Mouse (Mus musculus) CH12.LX (cell line): Measurements from ENCODE around the gene Ctla4. TPM values are rescaled to one million over a fixed set of nuclear protein-coding genes. Genes with fewer than 3 reads are reported as not detected.

Source experiments
- DNase-seq: peaks from one replicate; pipeline ENCODE4 v3.0.0-alpha.2; 2013; ENCODE audit errors: extremely low read depth
- H3K27ac ChIP-seq: 2 replicates; pipeline ENCODE4 v1.5.1; 2012; ENCODE audit warnings: low read depth, mild to moderate bottlenecking, control low read depth, moderate library complexity; ENCODE audit not compliant: insufficient read depth
- H3K27me3 ChIP-seq: replicated peaks from 2 replicates; pipeline ENCODE3; 2012; ENCODE audit warnings: inconsistent platforms
- H3K36me3 ChIP-seq, 2 experiments: replicated peaks in 1 of 2; 2 replicates each; pipeline versions ENCODE3 to v1.6.1; 2012; ENCODE audit warnings: inconsistent platforms in 1 of 2, low read length in 1 of 2, mild to moderate bottlenecking in 1 of 2, mixed read lengths in 1 of 2, moderate library complexity in 1 of 2; ENCODE audit not compliant: control insufficient read depth in 1 of 2, insufficient read depth in 1 of 2
- H3K4me1 ChIP-seq, 2 experiments: 2 replicates each; pipeline ENCODE4 v1.6.1; 2012; ENCODE audit warnings: inconsistent platforms in 1 of 2, moderate library complexity in 1 of 2; ENCODE audit not compliant: insufficient read depth in 2 of 2, control insufficient read depth in 1 of 2
- H3K4me2 ChIP-seq: 2 replicates; pipeline ENCODE4 v1.6.1; 2012; ENCODE audit warnings: low read depth, mild to moderate bottlenecking, control low read depth; ENCODE audit not compliant: poor library complexity, insufficient read depth, severe bottlenecking
- H3K4me3 ChIP-seq, 3 experiments: fragments of 150-350 bp in 1 of 3; sonication (generic) in 1 of 3; replicated peaks in 1 of 3; 2 replicates each; pipeline versions ENCODE3 to v1.5.1; 2011 to 2012; ENCODE audit warnings: low read depth in 2 of 3, low read length in 2 of 3, mild to moderate bottlenecking in 2 of 3, moderate library complexity in 2 of 3, control low read depth in 1 of 3, improper control_type of control experiment in 1 of 3, inconsistent platforms in 1 of 3, mixed read lengths in 1 of 3; ENCODE audit not compliant: poor library complexity in 1 of 3
- H3K79me2 ChIP-seq: replicated peaks from 2 replicates; pipeline ENCODE4 v1.6.1; 2012; ENCODE audit warnings: mild to moderate bottlenecking, moderate library complexity; ENCODE audit not compliant: control insufficient read depth, poor library complexity, insufficient read depth, severe bottlenecking; ENCODE audit errors: extremely low read depth
- H3K9ac ChIP-seq: 2 replicates; pipeline ENCODE4 v1.6.1; 2012; ENCODE audit warnings: low read depth, mild to moderate bottlenecking, control low read depth, moderate library complexity; ENCODE audit not compliant: insufficient read depth
- H3K9me3 ChIP-seq: replicated peaks from 2 replicates; pipeline ENCODE3; 2012; ENCODE audit warnings: low read length, inconsistent platforms, mixed read lengths
- BHLHE40 ChIP-seq: IDR thresholded peaks from 2 replicates; pipeline ENCODE4 v1.6.1; 2011; ENCODE audit warnings: mild to moderate bottlenecking, low read depth, low read length, improper control_type of control experiment
- CHD1 ChIP-seq: IDR thresholded peaks from 2 replicates; pipeline ENCODE4 v1.6.1; 2012; ENCODE audit warnings: low read depth, low read length, improper control_type of control experiment, inconsistent platforms
- CHD2 ChIP-seq: IDR thresholded peaks from 2 replicates; pipeline ENCODE4 v1.6.1; 2011; ENCODE audit warnings: low read length, improper control_type of control experiment
- E2F4 ChIP-seq: IDR thresholded peaks from 2 replicates; pipeline ENCODE4 v1.6.1; 2011; ENCODE audit warnings: low read depth, low read length, improper control_type of control experiment; ENCODE audit not compliant: insufficient replicate concordance
- ELF1 ChIP-seq: IDR thresholded peaks from 2 replicates; pipeline ENCODE4 v1.6.1; 2014; ENCODE audit warnings: low read depth, mild to moderate bottlenecking, inconsistent platforms, low read length, improper control_type of control experiment
- EP300 ChIP-seq: IDR thresholded peaks from 2 replicates; pipeline ENCODE4 v1.6.1; 2011; ENCODE audit warnings: low read length, improper control_type of control experiment
- ETS1 ChIP-seq: conservative IDR thresholded peaks from 2 replicates; pipeline ENCODE4 v1.6.1; 2012; ENCODE audit warnings: low read depth, mild to moderate bottlenecking, inconsistent platforms, low read length, improper control_type of control experiment, moderate library complexity
- GABPA ChIP-seq: IDR thresholded peaks from 2 replicates; pipeline ENCODE4 v1.6.1; 2012; ENCODE audit warnings: low read depth, low read length, improper control_type of control experiment, inconsistent platforms; ENCODE audit not compliant: insufficient replicate concordance
- HCFC1 ChIP-seq: IDR thresholded peaks from 2 replicates; pipeline ENCODE4 v1.6.1; 2012; ENCODE audit warnings: low read depth, mild to moderate bottlenecking, inconsistent platforms, low read length, improper control_type of control experiment
- IRF4 ChIP-seq: IDR thresholded peaks from 2 replicates; pipeline ENCODE4 v1.6.1; 2014; ENCODE audit warnings: low read depth, mild to moderate bottlenecking, inconsistent platforms, low read length, improper control_type of control experiment
- JUN ChIP-seq: IDR thresholded peaks from 2 replicates; pipeline ENCODE4 v1.6.1; 2011; ENCODE audit warnings: low read depth, mild to moderate bottlenecking, low read length, improper control_type of control experiment, moderate library complexity; ENCODE audit not compliant: insufficient read depth
- JUND ChIP-seq: conservative IDR thresholded peaks from 2 replicates; pipeline ENCODE4 v1.6.1; 2011; ENCODE audit warnings: low read depth, low read length, improper control_type of control experiment
- KAT2A ChIP-seq: IDR thresholded peaks from 2 replicates; pipeline ENCODE4 v1.6.1; 2012; ENCODE audit warnings: low read length, improper control_type of control experiment, inconsistent platforms; ENCODE audit not compliant: insufficient replicate concordance
- MAFK ChIP-seq: IDR thresholded peaks from 2 replicates; pipeline ENCODE4 v1.6.1; 2011; ENCODE audit warnings: low read length, improper control_type of control experiment; ENCODE audit not compliant: insufficient replicate concordance
- MEF2A ChIP-seq: IDR thresholded peaks from 2 replicates; pipeline ENCODE4 v1.6.1; 2014; ENCODE audit warnings: low read depth, mild to moderate bottlenecking, inconsistent platforms, low read length, improper control_type of control experiment, borderline replicate concordance
- MXI1 ChIP-seq: IDR thresholded peaks from 2 replicates; pipeline ENCODE4 v1.6.1; 2011; ENCODE audit warnings: mild to moderate bottlenecking, low read depth, low read length, improper control_type of control experiment
- NRF1 ChIP-seq: IDR thresholded peaks from 2 replicates; pipeline ENCODE4 v1.6.1; 2014; ENCODE audit warnings: low read depth, mild to moderate bottlenecking, inconsistent platforms, low read length, improper control_type of control experiment, moderate library complexity
- POLR2AphosphoS2 ChIP-seq: IDR thresholded peaks from 2 replicates; pipeline ENCODE4 v1.6.1; 2011; ENCODE audit warnings: low read depth, low read length, improper control_type of control experiment
- RCOR1 ChIP-seq: conservative IDR thresholded peaks from 2 replicates; pipeline ENCODE4 v1.6.1; 2012; ENCODE audit warnings: low read depth, mild to moderate bottlenecking, inconsistent platforms, low read length, improper control_type of control experiment
- SMC3 ChIP-seq: IDR thresholded peaks from 2 replicates; pipeline ENCODE4 v1.6.1; 2011; ENCODE audit warnings: low read depth, low read length, improper control_type of control experiment
- TBP ChIP-seq: conservative IDR thresholded peaks from 2 replicates; pipeline ENCODE4 v1.6.1; 2011; ENCODE audit warnings: low read depth, low read length, improper control_type of control experiment
- TCF12 ChIP-seq: IDR thresholded peaks from 2 replicates; pipeline ENCODE4 v1.6.1; 2014; ENCODE audit warnings: low read depth, mild to moderate bottlenecking, inconsistent platforms, low read length, improper control_type of control experiment
- USF2 ChIP-seq: conservative IDR thresholded peaks from 2 replicates; pipeline ENCODE4 v1.6.1; 2011; ENCODE audit warnings: low read depth, low read length, improper control_type of control experiment
- ZKSCAN1 ChIP-seq: IDR thresholded peaks from 2 replicates; pipeline ENCODE4 v1.6.1; 2012; ENCODE audit warnings: low read depth, inconsistent platforms, low read length, improper control_type of control experiment, borderline replicate concordance
- dilution Hi-C: fragments of 300-500 bp; cut with MboI; formaldehyde crosslinking; loops from 2 replicates; pipeline ENCODE4 v1.14.3; 2020; ENCODE audit warnings: low sequenced_read_pairs; ENCODE audit not compliant: extremely low pct_unique_long_range_greater_than_20kb, extremely low pct_ligation_motif_present
- in situ Hi-C: fragments of 300-500 bp; cut with MboI; formaldehyde crosslinking; loops from 3 replicates; pipeline ENCODE4 v1.14.3; 2019; ENCODE audit warnings: low sequenced_read_pairs, low pct_ligation_motif_present, low pct_unique_long_range_greater_than_20kb, mixed read lengths
- polyA plus RNA-seq: library from polyadenylated mRNA; unstranded; fragments of >175 nt; gene quantifications from 2 replicates; pipeline ENCODE4 v1.2.1, GENCODE M21; 2012; ENCODE audit warnings: low read depth; ENCODE audit not compliant: insufficient read length
- total RNA-seq, 2 experiments: library from RNA; depleted of rRNA; stranded (reverse); fragments of 300-350 nt in 1 of 2; fragments of >200 nt in 1 of 2; gene quantifications; 2 replicates each; pipeline ENCODE4 v1.2.3; 2012 to 2014

Gene Ctla4
- total and polyA plus RNA-seq, 3 experiments: 11.6 to 54.7 (median 53.7) TPM

- H3K9ac ChIP-seq: peak overlapping the region; percentile 54
- dilution Hi-C loops: no loop called here
Observed at GRCm38 (mm10) chr1:60904456-60904978, 17.7 kb downstream of the Ctla4 start.

GRCm38 (mm10) chr1:60907466-60907865, 20.7 kb downstream of the Ctla4 start:
- DNase-seq: no peak
- TF ChIP-seq HCFC1 (no peak), EP300 (no peak), E2F4 (no peak), KAT2A (no peak), CHD1 (no peak), POLR2AphosphoS2 (no peak), TBP (no peak), GABPA (no peak), SMC3 (no peak), ELF1 (no peak), MAFK (no peak), CHD2 (no peak), ZKSCAN1 (no peak), MXI1 (no peak), RCOR1 (no peak), JUN (no peak), NRF1 (no peak)
- H3K4me2 ChIP-seq: no peak overlapping the region
- dilution Hi-C loops: no loop called here
- peaks cover 2 to 5% of the 10 kb centered on the region in 2 experiments for H3K36me3 ChIP-seq
- H3K4me3 ChIP-seq: no peak overlapping the region
- H3K79me2 ChIP-seq: peaks cover 26% of the 10 kb centered on the region
- H3K9me3 ChIP-seq: no peaks in the 10 kb centered on the region
- H3K27ac ChIP-seq: peak overlapping the region; percentile 13
- peaks cover 28 to 75% of the 10 kb centered on the region in 2 experiments for H3K4me1 ChIP-seq
- H3K27me3 ChIP-seq: no peaks in the 10 kb centered on the region
- no peak overlapping the region for H3K9ac ChIP-seq
- in situ Hi-C loops: no loop called here

More at GRCm38 (mm10) chr1:60904456-60904978, 17.7 kb downstream of the Ctla4 start:
- in situ Hi-C loops: loop anchor here (5.0 kb wide), 1 partner anchor 37 kb away; no protein-coding TSS in a partner anchor
- Histone ChIP-seq H3K27me3 (no peaks in the 10 kb centered on the region), H3K4me3 (no peak overlapping the region), H3K4me1 (peaks cover 29 to 65% of the 10 kb centered on the region in 2 experiments), H3K27ac (peak overlapping the region; percentile 99), H3K9me3 (peaks cover 10% of the 10 kb centered on the region), H3K4me2 (peak overlapping the region; percentile 81), H3K79me2 (peaks cover 3% of the 10 kb centered on the region; the same call in 1 of the 2 replicates), H3K36me3 (peaks cover 0 to 5% of the 10 kb centered on the region in 2 experiments)
- no peak for TF ChIP-seq TBP
- peak; percentile 81 for TF ChIP-seq JUND
- TF ChIP-seq ETS1: peak; percentile 65
- TF ChIP-seq IRF4: peak; percentile 73
- peak; percentile 58; the same call in 1 of the 2 replicates for TF ChIP-seq MEF2A
- TF ChIP-seq HCFC1: no peak
- peak; percentile 66 for TF ChIP-seq EP300
- TF ChIP-seq BHLHE40: no peak
- TF ChIP-seq JUN: peak; percentile 89
- peak; percentile 51; the same call in 1 of the 2 replicates for TF ChIP-seq TCF12
- no peak for TF ChIP-seq USF2
- DNase-seq: peak; percentile 53
